Mouse (Mus musculus) cerebellum, adult 8-10 months (tissue): Measurements from ENCODE around the gene Olfr1032.
"Not testable (repeated sequence)": the region's sequence is repeated elsewhere in the genome, so short reads cannot be mapped to it uniquely, and the experiment has no call there.

Experiments
- DNase-seq: peaks from one replicate; pipeline ENCODE4 v3.0.0; 2022

The Olfr1032 gene

GRCm38 (mm10) chr2:86005240-86005639, at the start of gene Olfr1032:
Gene Olfr1032 (plus strand): TSS chr2:86005540.
- DNase-seq = no peak

GRCm38 (mm10) chr2:85973595-85973994, 31.7 kb upstream of the Olfr1032 start, which contains the start of gene Olfr1029:
Gene Olfr1029 (plus strand): TSS chr2:85973895.
- DNase-seq = no peak

GRCm38 (mm10) chr2:85978976-85979375, 26.4 kb upstream of the Olfr1032 start, which contains the start of gene Olfr1030:
Gene Olfr1030 (plus strand): TSS chr2:85979276.
- DNase-seq = no peak

- DNase-seq = no peak
Observed at GRCm38 (mm10) chr2:85990004-85990403, 15.3 kb upstream of the Olfr1032 start, which contains the start of gene Olfr1031. Gene Olfr1031 (plus strand): TSS chr2:85990304.

GRCm38 (mm10) chr2:86020406-86020805, 15.1 kb downstream of the Olfr1032 start, which contains the start of gene Olfr1033:
Gene Olfr1033 (plus strand): TSS chr2:86020633.
- DNase-seq = not testable (repeated sequence)

GRCm38 (mm10) chr2:86021518-86021917, 16.2 kb downstream of the Olfr1032 start:
- not testable (repeated sequence) for DNase-seq

- DNase-seq = no peak
Observed at GRCm38 (mm10) chr2:86045561-86045960, 40.2 kb downstream of the Olfr1032 start, which contains the start of gene Olfr1034. Gene Olfr1034 (plus strand): TSS chr2:86045861.

- DNase-seq = not testable (repeated sequence)
Observed at GRCm38 (mm10) chr2:86050777-86051176, 45.4 kb downstream of the Olfr1032 start.
